Mouse (Mus musculus) CH12.LX (cell line): ENCODE results near the gene Mecr. TPM values are rescaled to one million over a fixed set of nuclear protein-coding genes. Genes with fewer than 3 reads are reported as not detected.

Experiments
- DNase-seq: peaks from one replicate; pipeline ENCODE4 v3.0.0-alpha.2; 2013; ENCODE audit errors: extremely low read depth
- H3K27ac ChIP-seq: 2 replicates; pipeline ENCODE4 v1.5.1; 2012; ENCODE audit warnings: low read depth, mild to moderate bottlenecking, control low read depth, moderate library complexity; ENCODE audit not compliant: insufficient read depth
- H3K27me3 ChIP-seq: replicated peaks from 2 replicates; pipeline ENCODE3; 2012; ENCODE audit warnings: inconsistent platforms
- H3K36me3 ChIP-seq, 2 experiments: replicated peaks in 1 of 2; 2 replicates each; pipeline versions ENCODE3 to v1.6.1; 2012; ENCODE audit warnings: inconsistent platforms in 1 of 2, low read length in 1 of 2, mild to moderate bottlenecking in 1 of 2, mixed read lengths in 1 of 2, moderate library complexity in 1 of 2; ENCODE audit not compliant: control insufficient read depth in 1 of 2, insufficient read depth in 1 of 2
- H3K4me1 ChIP-seq, 2 experiments: 2 replicates each; pipeline ENCODE4 v1.6.1; 2012; ENCODE audit warnings: inconsistent platforms in 1 of 2, moderate library complexity in 1 of 2; ENCODE audit not compliant: insufficient read depth in 2 of 2, control insufficient read depth in 1 of 2
- H3K4me2 ChIP-seq: 2 replicates; pipeline ENCODE4 v1.6.1; 2012; ENCODE audit warnings: low read depth, mild to moderate bottlenecking, control low read depth; ENCODE audit not compliant: poor library complexity, insufficient read depth, severe bottlenecking
- H3K4me3 ChIP-seq, 3 experiments: fragments of 150-350 bp in 1 of 3; sonication (generic) in 1 of 3; replicated peaks in 1 of 3; 2 replicates each; pipeline versions ENCODE3 to v1.5.1; 2011 to 2012; ENCODE audit warnings: low read depth in 2 of 3, low read length in 2 of 3, mild to moderate bottlenecking in 2 of 3, moderate library complexity in 2 of 3, control low read depth in 1 of 3, improper control_type of control experiment in 1 of 3, inconsistent platforms in 1 of 3, mixed read lengths in 1 of 3; ENCODE audit not compliant: poor library complexity in 1 of 3
- H3K79me2 ChIP-seq: replicated peaks from 2 replicates; pipeline ENCODE4 v1.6.1; 2012; ENCODE audit warnings: mild to moderate bottlenecking, moderate library complexity; ENCODE audit not compliant: control insufficient read depth, poor library complexity, insufficient read depth, severe bottlenecking; ENCODE audit errors: extremely low read depth
- H3K9ac ChIP-seq: 2 replicates; pipeline ENCODE4 v1.6.1; 2012; ENCODE audit warnings: low read depth, mild to moderate bottlenecking, control low read depth, moderate library complexity; ENCODE audit not compliant: insufficient read depth
- H3K9me3 ChIP-seq: replicated peaks from 2 replicates; pipeline ENCODE3; 2012; ENCODE audit warnings: low read length, inconsistent platforms, mixed read lengths
- CHD1 ChIP-seq: IDR thresholded peaks from 2 replicates; pipeline ENCODE4 v1.6.1; 2012; ENCODE audit warnings: low read depth, low read length, improper control_type of control experiment, inconsistent platforms
- CTCF ChIP-seq, 2 experiments: IDR thresholded peaks in 1 of 2; conservative IDR thresholded peaks in 1 of 2; 2 replicates each; pipeline ENCODE4 v1.5.1; 2011 to 2012; ENCODE audit warnings: low read depth in 2 of 2, low read length in 2 of 2, improper control_type of control experiment in 1 of 2, inconsistent platforms in 1 of 2, mild to moderate bottlenecking in 1 of 2, moderate library complexity in 1 of 2
- E2F4 ChIP-seq: IDR thresholded peaks from 2 replicates; pipeline ENCODE4 v1.6.1; 2011; ENCODE audit warnings: low read depth, low read length, improper control_type of control experiment; ENCODE audit not compliant: insufficient replicate concordance
- EP300 ChIP-seq: IDR thresholded peaks from 2 replicates; pipeline ENCODE4 v1.6.1; 2011; ENCODE audit warnings: low read length, improper control_type of control experiment
- ETS1 ChIP-seq: conservative IDR thresholded peaks from 2 replicates; pipeline ENCODE4 v1.6.1; 2012; ENCODE audit warnings: low read depth, mild to moderate bottlenecking, inconsistent platforms, low read length, improper control_type of control experiment, moderate library complexity
- GABPA ChIP-seq: IDR thresholded peaks from 2 replicates; pipeline ENCODE4 v1.6.1; 2012; ENCODE audit warnings: low read depth, low read length, improper control_type of control experiment, inconsistent platforms; ENCODE audit not compliant: insufficient replicate concordance
- JUN ChIP-seq: IDR thresholded peaks from 2 replicates; pipeline ENCODE4 v1.6.1; 2011; ENCODE audit warnings: low read depth, mild to moderate bottlenecking, low read length, improper control_type of control experiment, moderate library complexity; ENCODE audit not compliant: insufficient read depth
- JUND ChIP-seq: conservative IDR thresholded peaks from 2 replicates; pipeline ENCODE4 v1.6.1; 2011; ENCODE audit warnings: low read depth, low read length, improper control_type of control experiment
- KAT2A ChIP-seq: IDR thresholded peaks from 2 replicates; pipeline ENCODE4 v1.6.1; 2012; ENCODE audit warnings: low read length, improper control_type of control experiment, inconsistent platforms; ENCODE audit not compliant: insufficient replicate concordance
- MAFK ChIP-seq: IDR thresholded peaks from 2 replicates; pipeline ENCODE4 v1.6.1; 2011; ENCODE audit warnings: low read length, improper control_type of control experiment; ENCODE audit not compliant: insufficient replicate concordance
- MAX ChIP-seq: IDR thresholded peaks from 2 replicates; pipeline ENCODE4 v1.6.1; 2011; ENCODE audit warnings: low read length, improper control_type of control experiment
- MAZ ChIP-seq: IDR thresholded peaks from 2 replicates; pipeline ENCODE4 v1.6.1; 2012; ENCODE audit warnings: low read depth, mild to moderate bottlenecking, inconsistent platforms, low read length, improper control_type of control experiment, moderate library complexity
- MEF2A ChIP-seq: IDR thresholded peaks from 2 replicates; pipeline ENCODE4 v1.6.1; 2014; ENCODE audit warnings: low read depth, mild to moderate bottlenecking, inconsistent platforms, low read length, improper control_type of control experiment, borderline replicate concordance
- NELFE ChIP-seq: IDR thresholded peaks from 2 replicates; pipeline ENCODE4 v1.6.1; 2011; ENCODE audit warnings: low read depth, low read length, improper control_type of control experiment
- NRF1 ChIP-seq: IDR thresholded peaks from 2 replicates; pipeline ENCODE4 v1.6.1; 2014; ENCODE audit warnings: low read depth, mild to moderate bottlenecking, inconsistent platforms, low read length, improper control_type of control experiment, moderate library complexity
- POLR2A ChIP-seq: IDR thresholded peaks from 2 replicates; pipeline ENCODE4 v1.6.1; 2011; ENCODE audit warnings: low read depth, mild to moderate bottlenecking, improper control_type of control experiment, low read length
- POLR2AphosphoS2 ChIP-seq: IDR thresholded peaks from 2 replicates; pipeline ENCODE4 v1.6.1; 2011; ENCODE audit warnings: low read depth, low read length, improper control_type of control experiment
- RAD21 ChIP-seq: IDR thresholded peaks from 2 replicates; pipeline ENCODE4 v1.6.1; 2011; ENCODE audit warnings: low read depth, mild to moderate bottlenecking, low read length, improper control_type of control experiment, moderate library complexity
- RCOR1 ChIP-seq: conservative IDR thresholded peaks from 2 replicates; pipeline ENCODE4 v1.6.1; 2012; ENCODE audit warnings: low read depth, mild to moderate bottlenecking, inconsistent platforms, low read length, improper control_type of control experiment
- SIN3A ChIP-seq: IDR thresholded peaks from 2 replicates; pipeline ENCODE4 v1.6.1; 2012; ENCODE audit warnings: low read length, improper control_type of control experiment, inconsistent platforms
- TCF12 ChIP-seq: IDR thresholded peaks from 2 replicates; pipeline ENCODE4 v1.6.1; 2014; ENCODE audit warnings: low read depth, mild to moderate bottlenecking, inconsistent platforms, low read length, improper control_type of control experiment
- UBTF ChIP-seq: IDR thresholded peaks from 2 replicates; pipeline ENCODE4 v1.6.1; 2012; ENCODE audit warnings: low read depth, mild to moderate bottlenecking, inconsistent platforms, low read length, improper control_type of control experiment, moderate library complexity
- USF1 ChIP-seq: IDR thresholded peaks from 2 replicates; pipeline ENCODE4 v1.6.1; 2014; ENCODE audit warnings: low read depth, mild to moderate bottlenecking, inconsistent platforms, low read length, improper control_type of control experiment
- ZC3H11A ChIP-seq: IDR thresholded peaks from 2 replicates; pipeline ENCODE4 v1.6.1; 2012; ENCODE audit warnings: low read depth, mild to moderate bottlenecking, inconsistent platforms, low read length, improper control_type of control experiment
- ZKSCAN1 ChIP-seq: IDR thresholded peaks from 2 replicates; pipeline ENCODE4 v1.6.1; 2012; ENCODE audit warnings: low read depth, inconsistent platforms, low read length, improper control_type of control experiment, borderline replicate concordance
- ZMIZ1 ChIP-seq: IDR thresholded peaks from 2 replicates; pipeline ENCODE4 v1.6.1; 2012; ENCODE audit warnings: low read depth, mild to moderate bottlenecking, inconsistent platforms, low read length, improper control_type of control experiment
- ZNF384 ChIP-seq: IDR thresholded peaks from 2 replicates; pipeline ENCODE4 v1.6.1; 2012; ENCODE audit warnings: low read depth, low read length, improper control_type of control experiment, inconsistent platforms
- dilution Hi-C: fragments of 300-500 bp; cut with MboI; formaldehyde crosslinking; loops from 2 replicates; pipeline ENCODE4 v1.14.3; 2020; ENCODE audit warnings: low sequenced_read_pairs; ENCODE audit not compliant: extremely low pct_unique_long_range_greater_than_20kb, extremely low pct_ligation_motif_present
- in situ Hi-C: fragments of 300-500 bp; cut with MboI; formaldehyde crosslinking; loops from 3 replicates; pipeline ENCODE4 v1.14.3; 2019; ENCODE audit warnings: low sequenced_read_pairs, low pct_ligation_motif_present, low pct_unique_long_range_greater_than_20kb, mixed read lengths
- polyA plus RNA-seq: library from polyadenylated mRNA; unstranded; fragments of >175 nt; gene quantifications from 2 replicates; pipeline ENCODE4 v1.2.1, GENCODE M21; 2012; ENCODE audit warnings: low read depth; ENCODE audit not compliant: insufficient read length
- total RNA-seq, 2 experiments: library from RNA; depleted of rRNA; stranded (reverse); fragments of 300-350 nt in 1 of 2; fragments of >200 nt in 1 of 2; gene quantifications; 2 replicates each; pipeline ENCODE4 v1.2.3; 2012 to 2014

Mecr gene
- total and polyA plus RNA-seq, 3 experiments = 43.0 to 77.3 (median 54.6) TPM

DNA sequence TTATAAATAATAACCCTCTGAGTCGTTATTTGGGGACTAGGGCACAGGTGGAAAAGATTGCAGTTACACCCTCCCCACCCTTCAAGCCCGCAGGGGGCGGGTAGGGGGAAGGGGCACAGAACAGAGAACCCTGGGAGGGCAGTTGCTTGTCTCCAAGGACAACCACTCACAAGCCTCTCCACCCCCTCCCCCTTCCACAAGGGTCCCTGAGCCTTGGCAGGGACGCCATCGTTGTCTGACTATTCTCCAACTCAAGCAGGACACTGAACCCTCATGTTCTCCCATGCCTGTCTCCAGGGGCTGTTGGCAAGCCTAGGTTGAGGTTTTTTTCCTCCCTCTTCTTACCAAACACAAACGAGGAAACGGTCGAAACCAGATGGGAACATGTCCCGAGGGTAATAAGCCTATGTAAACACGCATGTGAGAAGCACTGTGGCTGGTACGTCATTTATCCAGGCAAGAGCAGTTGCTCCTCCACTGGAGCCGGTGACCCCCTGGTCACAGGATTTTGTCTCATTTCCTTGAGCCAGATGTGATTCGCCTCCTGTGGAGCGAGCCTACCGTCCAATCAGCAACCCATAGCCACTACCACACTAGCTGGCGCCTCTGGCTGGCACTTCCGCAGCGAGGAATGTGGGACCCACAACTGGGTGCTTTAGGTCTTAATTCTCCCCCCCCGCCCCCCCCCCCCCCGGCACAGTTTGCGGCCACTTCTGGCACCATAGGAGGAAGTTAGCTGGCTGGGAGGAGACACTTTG, 67.1 kb downstream of the Mecr start:
- in situ Hi-C loops = no loop called here
- Histone ChIP-seq H3K4me3 (no peak overlapping the region), H3K4me1 (peaks cover 0 to 21% of the 10 kb centered on the region in 2 experiments; a peak in 2 of 4 replicates), H3K9ac (no peak overlapping the region), H3K27me3 (no peaks in the 10 kb centered on the region), H3K9me3 (peaks cover 5% of the 10 kb centered on the region), H3K36me3 (peaks cover 0 to 11% of the 10 kb centered on the region in 2 experiments), H3K4me2 (no peak overlapping the region), H3K79me2 (no peaks in the 10 kb centered on the region), H3K27ac (no peak overlapping the region)
- dilution Hi-C loops = no loop called here
- no peak for TF ChIP-seq MAFK
- no peak for TF ChIP-seq ZNF384
- no peak for TF ChIP-seq NELFE
- no peak for TF ChIP-seq GABPA
- no peak for TF ChIP-seq ETS1
- TF ChIP-seq ZKSCAN1 = no peak
- no peak for TF ChIP-seq MEF2A
- no peak for TF ChIP-seq ZMIZ1
- no peak for TF ChIP-seq ZC3H11A
- TF ChIP-seq E2F4 = no peak
- no peak for TF ChIP-seq MAX
- no peak for TF ChIP-seq EP300
- TF ChIP-seq USF1 = no peak
- TF ChIP-seq UBTF = no peak
- no peak for TF ChIP-seq POLR2AphosphoS2
- no peak for TF ChIP-seq POLR2A
- no peak for DNase-seq

- H3K4me3 ChIP-seq = no peak overlapping the region
- H3K27me3 ChIP-seq = no peaks in the 10 kb centered on the region
- H3K79me2 ChIP-seq = no peaks in the 10 kb centered on the region
- no peak overlapping the region for H3K27ac ChIP-seq
- H3K9me3 ChIP-seq = peaks cover 5% of the 10 kb centered on the region
- TF ChIP-seq MAX = no peak
- TF ChIP-seq RAD21 = no peak
- no peak for TF ChIP-seq ZC3H11A
- no peak for TF ChIP-seq JUND
- no peak for TF ChIP-seq EP300
- TF ChIP-seq NRF1 = no peak
- no peak for TF ChIP-seq UBTF
- no peak for TF ChIP-seq KAT2A
- TF ChIP-seq JUN = no peak
- TF ChIP-seq SIN3A = no peak
- TF ChIP-seq RCOR1 = no peak
- no peak for TF ChIP-seq MAZ
- TF ChIP-seq TCF12 = no peak
- TF ChIP-seq CTCF (conservative IDR thresholded peaks at IDR 0.05 in 1 of 2, IDR thresholded peaks at IDR 0.05 in 1 of 2; ENCODE audit: low read depth in 2 of 2, low read length in 2 of 2) = no peak
- TF ChIP-seq ZNF384 = no peak
- TF ChIP-seq CHD1 = no peak
- in situ Hi-C loops = no loop called here
- peaks cover 0 to 3% of the 10 kb centered on the region in 2 experiments for H3K36me3 ChIP-seq
- no peak overlapping the region for H3K4me2 ChIP-seq
- H3K9ac ChIP-seq = no peak overlapping the region
- peaks cover 4 to 26% of the 10 kb centered on the region in 2 experiments; a peak in 3 of 4 replicates for H3K4me1 ChIP-seq
- DNase-seq = no peak
- dilution Hi-C loops = no loop called here
These were observed 68.3 kb downstream of the Mecr start for GRCm38 (mm10) chr4:131911521-131911920.
